Mouse (Mus musculus): ENCODE data around the gene Rad9b. TPM values are rescaled to one million over a fixed set of nuclear protein-coding genes. Genes with fewer than 3 reads are reported as not detected.
A peak's percentile ranks its signal among the peaks of the same experiment; 100 is the strongest.

The Rad9b gene
- polyA plus RNA-seq, 1 experiment from 2014 or later: 21.0 TPM

GRCm38 (mm10) chr5:122285029-122285766 is 68.8 kb downstream of the Rad9b start:
- H3K4me2 ChIP-seq: peak overlapping the region; percentile 99
- ATAC-seq (ENCODE audit: low FRiP score): peak; percentile 37
- H3K9me3 ChIP-seq: no peaks in the 10 kb centered on the region
- 1% methylated on average over 34 of the region's 34 CpGs for WGBS
- peaks cover 27% of the 10 kb centered on the region for H3K4me1 ChIP-seq (replicated peaks)
- no peaks in the 10 kb centered on the region; the same call in 1 of the 2 replicates for H3K27me3 ChIP-seq
- peak overlapping the region; percentile 94 for H3K27ac ChIP-seq
- peaks cover 17% of the 10 kb centered on the region; the same call in 1 of the 2 replicates for H3K36me3 ChIP-seq
- H3K4me3 ChIP-seq: peak overlapping the region; percentile 94
- H3K9ac ChIP-seq: peak overlapping the region; percentile 93

- Histone ChIP-seq H3K36me3 (peaks cover 10% of the 10 kb centered on the region; the same call in 1 of the 2 replicates), H3K27me3 (no peaks in the 10 kb centered on the region; the same call in 1 of the 2 replicates), H3K4me1 (replicated peaks) (peaks cover 27% of the 10 kb centered on the region), H3K9ac (peak within 1 kb of the TSS; percentile 93), H3K4me2 (peak within 1 kb of the TSS; percentile 99), H3K27ac (peak within 1 kb of the TSS; percentile 94), H3K9me3 (no peaks in the 10 kb centered on the region), H3K4me3 (peak within 1 kb of the TSS; percentile 94)
- under 1% methylated on average over 98 of the region's 114 CpGs for WGBS
- peak; percentile 94 for ATAC-seq (ENCODE audit: low FRiP score)
Observed at GRCm38 (mm10) chr5:122284183-122285028, 69.6 kb downstream of the Rad9b start, which contains the start of gene Pptc7. Gene Pptc7, plus strand, starts transcription at chr5:122284365.

- ATAC-seq (ENCODE audit: low FRiP score): no peak
- Histone ChIP-seq H3K36me3 (peaks cover 10% of the 10 kb centered on the region; the same call in 1 of the 2 replicates), H3K27ac (no peak overlapping the region), H3K4me1 (replicated peaks) (peaks cover 27% of the 10 kb centered on the region), H3K9me3 (no peaks in the 10 kb centered on the region), H3K4me3 (peak overlapping the region; percentile 94), H3K4me2 (peak overlapping the region; percentile 99; the same call in 1 of the 2 replicates), H3K9ac (no peak overlapping the region), H3K27me3 (no peaks in the 10 kb centered on the region; the same call in 1 of the 2 replicates)
- WGBS: 35% methylated on average over 2 of the region's 2 CpGs
Observed at GRCm38 (mm10) chr5:122283828-122284182, 70.2 kb downstream of the Rad9b start.

DNA sequence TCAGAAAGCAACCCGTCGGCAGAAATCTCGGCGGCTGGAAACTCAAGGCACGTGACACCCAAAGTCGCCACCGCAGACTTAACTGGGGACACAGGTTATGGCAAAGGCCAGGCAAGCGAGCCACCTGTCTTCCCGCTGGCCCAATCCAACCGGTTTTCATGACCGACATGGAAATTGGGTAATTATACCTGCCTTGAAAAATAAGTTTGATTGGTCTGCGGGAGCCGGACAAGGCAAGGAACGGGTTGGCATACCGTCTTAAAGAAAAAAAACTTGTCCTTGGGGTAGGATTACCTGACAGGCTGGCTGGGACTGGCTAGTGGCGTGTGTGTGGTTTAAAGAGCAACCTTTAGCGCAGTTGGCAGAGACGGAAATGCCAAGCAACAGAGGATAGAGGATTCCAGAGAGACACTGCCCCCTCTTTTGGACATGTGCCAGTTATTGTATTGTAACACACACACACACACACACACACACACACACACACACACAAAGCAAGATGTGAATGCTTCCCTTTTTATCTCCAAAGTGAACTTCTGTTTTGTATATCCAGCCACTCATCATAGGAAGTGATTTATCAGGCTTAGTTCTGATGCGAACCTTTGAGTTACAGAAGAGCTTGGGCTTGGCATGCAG is 73.1 kb downstream of the Rad9b start:
- H3K9me3 ChIP-seq: no peaks in the 10 kb centered on the region

DNA sequence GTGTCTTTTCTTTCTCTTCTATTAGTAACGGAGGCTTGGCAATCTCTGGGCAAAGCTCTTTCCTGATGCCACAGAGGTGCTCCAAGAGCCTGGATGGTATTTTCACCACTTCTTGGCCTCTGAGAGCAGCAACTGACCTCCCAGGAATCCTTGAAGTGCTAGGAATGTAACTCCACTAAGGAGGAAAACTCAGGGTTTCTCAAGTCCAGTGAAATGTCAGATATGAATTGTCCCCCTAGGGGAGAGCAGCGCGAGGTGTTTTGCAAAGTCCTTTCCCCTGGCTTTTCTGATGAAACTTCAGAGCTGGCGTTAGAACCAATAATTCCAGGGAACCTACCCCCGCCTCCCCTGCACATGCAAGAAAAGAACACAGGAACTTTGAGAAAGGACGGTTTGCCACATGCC is 73.6 kb downstream of the Rad9b start:
- 50% methylated on average over 6 of the region's 6 CpGs for WGBS
- no peak overlapping the region for H3K9ac ChIP-seq
- no peak for ATAC-seq (ENCODE audit: low FRiP score)
- no peak overlapping the region for H3K4me2 ChIP-seq
- H3K27ac ChIP-seq: no peak overlapping the region
- no peaks in the 10 kb centered on the region for H3K36me3 ChIP-seq
- H3K4me3 ChIP-seq: no peak overlapping the region
- no peaks in the 10 kb centered on the region for H3K9me3 ChIP-seq
- H3K27me3 ChIP-seq: no peaks in the 10 kb centered on the region; the same call in 1 of the 2 replicates
- peaks cover 10% of the 10 kb centered on the region for H3K4me1 ChIP-seq (replicated peaks)

More for the DNA sequence above, 73.1 kb downstream of the Rad9b start:
- no peak overlapping the region for H3K4me3 ChIP-seq
- WGBS: 46% methylated on average over 19 of the region's 19 CpGs
- peak overlapping the region; percentile 23; the same call in 1 of the 2 replicates for H3K4me2 ChIP-seq
- H3K9ac ChIP-seq: no peak overlapping the region
- H3K27me3 ChIP-seq: no peaks in the 10 kb centered on the region; the same call in 1 of the 2 replicates
- no peak overlapping the region for H3K27ac ChIP-seq
- no peak for ATAC-seq (ENCODE audit: low FRiP score)
- peaks cover 15% of the 10 kb centered on the region for H3K4me1 ChIP-seq (replicated peaks)
- H3K36me3 ChIP-seq: no peaks in the 10 kb centered on the region

DNA sequence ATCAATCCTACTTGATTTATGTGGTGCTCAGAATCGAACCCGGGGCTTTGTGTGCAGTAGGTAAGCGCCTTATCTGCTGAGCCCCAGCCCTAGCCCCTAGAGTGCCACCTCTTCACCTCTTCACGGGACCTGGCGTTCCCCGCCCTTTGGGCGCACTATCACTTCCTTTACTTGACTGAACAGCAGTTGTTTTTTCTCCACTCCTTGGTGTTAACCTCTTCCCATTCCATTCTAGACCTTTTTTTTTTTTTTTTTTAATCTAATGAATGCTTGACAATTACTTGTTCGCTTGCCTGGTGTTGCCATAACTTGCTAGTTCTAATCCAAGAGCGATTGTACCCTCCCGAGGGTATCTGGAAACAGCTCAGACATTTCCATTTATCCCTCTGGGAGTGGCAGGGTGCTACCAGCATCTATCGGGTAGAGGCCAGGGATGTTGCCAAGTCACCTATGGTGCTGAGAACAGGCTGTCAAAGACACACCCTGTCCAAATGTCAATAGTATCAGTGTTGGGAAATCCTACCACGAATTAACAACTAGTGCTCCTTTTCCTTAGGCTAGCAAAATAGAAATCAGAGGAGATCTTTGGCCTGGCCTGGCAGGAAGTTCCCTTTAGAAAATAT is 74.1 kb downstream of the Rad9b start:
- Histone ChIP-seq H3K4me3 (no peak overlapping the region), H3K9ac (no peak overlapping the region), H3K4me1 (replicated peaks) (peaks cover 8% of the 10 kb centered on the region; the same call in 1 of the 2 replicates), H3K4me2 (no peak overlapping the region), H3K27me3 (no peaks in the 10 kb centered on the region; the same call in 1 of the 2 replicates), H3K36me3 (no peaks in the 10 kb centered on the region), H3K9me3 (no peaks in the 10 kb centered on the region), H3K27ac (no peak overlapping the region)
- ATAC-seq (ENCODE audit: low FRiP score): no peak
- 87% methylated on average over 12 of the region's 12 CpGs for WGBS

- no peak overlapping the region for H3K4me3 ChIP-seq
- H3K4me2 ChIP-seq: no peak overlapping the region
- 83% methylated on average over 7 of the region's 7 CpGs for WGBS
- no peaks in the 10 kb centered on the region; the same call in 1 of the 2 replicates for H3K27me3 ChIP-seq
- no peaks in the 10 kb centered on the region for H3K9me3 ChIP-seq
- H3K36me3 ChIP-seq: no peaks in the 10 kb centered on the region
- peaks cover 12% of the 10 kb centered on the region; the same call in 1 of the 2 replicates for H3K4me1 ChIP-seq (replicated peaks)
- no peak for ATAC-seq (ENCODE audit: low FRiP score)
- no peak overlapping the region for H3K27ac ChIP-seq
- no peak overlapping the region for H3K9ac ChIP-seq
Observed at GRCm38 (mm10) chr5:122278946-122279345, 75.1 kb downstream of the Rad9b start.

GRCm38 (mm10) chr5:122274785-122275184 is 79.2 kb downstream of the Rad9b start:
- Histone ChIP-seq H3K4me2 (no peak overlapping the region), H3K27ac (no peak overlapping the region), H3K4me1 (replicated peaks) (peaks cover 6% of the 10 kb centered on the region; the same call in 1 of the 2 replicates), H3K9ac (no peak overlapping the region), H3K9me3 (no peaks in the 10 kb centered on the region), H3K36me3 (no peaks in the 10 kb centered on the region), H3K27me3 (no peaks in the 10 kb centered on the region), H3K4me3 (no peak overlapping the region)
- no peak for ATAC-seq (ENCODE audit: low FRiP score)
- WGBS: 23% methylated on average over 5 of the region's 5 CpGs

Other genes with a start within 250 kb of the Rad9b start
- gene Ccdc63, start 213.4 kb downstream of the Rad9b start, polyA plus RNA-seq (2015; fragmentation: Nextera tagmentation; extraction: Ambion mirVana): not detected in 2 replicates
- 204 and 206 TPM in 2 replicates for gene Ppp1cc, start 196.0 kb downstream of the Rad9b start, polyA plus RNA-seq (2015; fragmentation: Nextera tagmentation; extraction: Ambion mirVana)
- gene Hvcn1, start 147.4 kb downstream of the Rad9b start, polyA plus RNA-seq (2015; fragmentation: Nextera tagmentation; extraction: Ambion mirVana): 1.8 and 2.2 TPM in 2 replicates
- 5.9 and 6.6 TPM in 2 replicates for gene Tctn1, start 89.8 kb downstream of the Rad9b start, polyA plus RNA-seq (2015; fragmentation: Nextera tagmentation; extraction: Ambion mirVana)
- gene Pptc7, start 69.9 kb downstream of the Rad9b start, polyA plus RNA-seq (2015; fragmentation: Nextera tagmentation; extraction: Ambion mirVana): 8.0 and 8.3 TPM in 2 replicates
- 297 and 305 TPM in 2 replicates for gene Vps29, start 136 bp upstream of the Rad9b start, polyA plus RNA-seq (2015; fragmentation: Nextera tagmentation; extraction: Ambion mirVana)
- 48.3 and 50.2 TPM in 2 replicates for gene Gpn3, start 17.6 kb upstream of the Rad9b start, polyA plus RNA-seq (2015; fragmentation: Nextera tagmentation; extraction: Ambion mirVana)
- 131 and 132 TPM in 2 replicates for gene Fam216a, start 18.1 kb upstream of the Rad9b start, polyA plus RNA-seq (2015; fragmentation: Nextera tagmentation; extraction: Ambion mirVana)
- 159 and 173 TPM in 2 replicates for gene Arpc3, start 37.6 kb upstream of the Rad9b start, polyA plus RNA-seq (2015; fragmentation: Nextera tagmentation; extraction: Ambion mirVana)
- 46.7 and 51.8 TPM in 2 replicates for gene Anapc7, start 67.5 kb upstream of the Rad9b start, polyA plus RNA-seq (2015; fragmentation: Nextera tagmentation; extraction: Ambion mirVana)
- gene Atp2a2, start 148.0 kb upstream of the Rad9b start, polyA plus RNA-seq (2015; fragmentation: Nextera tagmentation; extraction: Ambion mirVana): 39.4 and 41.2 TPM in 2 replicates